Mouse (Mus musculus): Measurements from ENCODE around the gene Fancc. TPM values are rescaled to one million over a fixed set of nuclear protein-coding genes. Genes with fewer than 3 reads are reported as not detected.

Gene Fancc
- polyA plus RNA-seq, 1 experiment: 9.0 TPM

GRCm38 (mm10) chr13:63502391-63502790 lies 5.3 kb upstream of the Fancc start:
- Histone ChIP-seq H3K4me1 (ENCODE audit: control insufficient read depth, insufficient read depth, low read length) (no peaks in the 10 kb centered on the region), H3K4me3 (ENCODE audit: insufficient read depth, low read depth, low read length) (no peak overlapping the region), H3K27ac (ENCODE audit: insufficient read depth, low read depth, low read length) (no peak overlapping the region), H3K36me3 (ENCODE audit: control insufficient read depth, insufficient read depth, low read length) (no peaks in the 10 kb centered on the region), H3K27me3 (replicated peaks; ENCODE audit: control insufficient read depth, insufficient read depth, low read length) (no peaks in the 10 kb centered on the region)
- 90% methylated on average over 2 of the region's 2 CpGs for WGBS
- TF ChIP-seq POLR2A (IDR thresholded peaks at IDR 0.05; ENCODE audit: low read depth, low read length) (no peak), CTCF (conservative IDR thresholded peaks at IDR 0.05; ENCODE audit: insufficient read depth, insufficient read length, low read depth, low read length) (no peak)
- DNase-seq: no peak

- 69% methylated on average over 2 of the region's 2 CpGs for WGBS
- Histone ChIP-seq H3K4me3 (ENCODE audit: insufficient read depth, low read depth, low read length) (no peak overlapping the region), H3K27ac (ENCODE audit: insufficient read depth, low read depth, low read length) (no peak overlapping the region), H3K36me3 (ENCODE audit: control insufficient read depth, insufficient read depth, low read length) (no peaks in the 10 kb centered on the region), H3K4me1 (ENCODE audit: control insufficient read depth, insufficient read depth, low read length) (peaks cover 3% of the 10 kb centered on the region; the same call in 1 of the 2 replicates), H3K27me3 (replicated peaks; ENCODE audit: control insufficient read depth, insufficient read depth, low read length) (no peaks in the 10 kb centered on the region)
- no peak for TF ChIP-seq CTCF (conservative IDR thresholded peaks at IDR 0.05; ENCODE audit: insufficient read depth, insufficient read length, low read depth, low read length)
- no peak for TF ChIP-seq POLR2A (IDR thresholded peaks at IDR 0.05; ENCODE audit: low read depth, low read length)
- DNase-seq: no peak
Observed at GRCm38 (mm10) chr13:63499489-63499888, 2.4 kb upstream of the Fancc start.

GRCm38 (mm10) chr13:63487707-63488042 lies 9.4 kb downstream of the Fancc start:
- H3K27ac ChIP-seq (ENCODE audit: insufficient read depth, low read depth, low read length): no peak overlapping the region
- WGBS: 80% methylated on average over 7 of the region's 7 CpGs
- H3K4me3 ChIP-seq (ENCODE audit: insufficient read depth, low read depth, low read length): no peak overlapping the region
- H3K4me1 ChIP-seq (ENCODE audit: control insufficient read depth, insufficient read depth, low read length): no peaks in the 10 kb centered on the region
- H3K36me3 ChIP-seq (ENCODE audit: control insufficient read depth, insufficient read depth, low read length): no peaks in the 10 kb centered on the region
- no peak for TF ChIP-seq POLR2A (IDR thresholded peaks at IDR 0.05; ENCODE audit: low read depth, low read length)
- no peak for TF ChIP-seq CTCF (conservative IDR thresholded peaks at IDR 0.05; ENCODE audit: insufficient read depth, insufficient read length, low read depth, low read length)
- no peaks in the 10 kb centered on the region for H3K27me3 ChIP-seq (replicated peaks; ENCODE audit: control insufficient read depth, insufficient read depth, low read length)
- no peak for DNase-seq

- Histone ChIP-seq H3K36me3 (ENCODE audit: control insufficient read depth, insufficient read depth, low read length) (no peaks in the 10 kb centered on the region), H3K27me3 (replicated peaks; ENCODE audit: control insufficient read depth, insufficient read depth, low read length) (no peaks in the 10 kb centered on the region), H3K27ac (ENCODE audit: insufficient read depth, low read depth, low read length) (no peak overlapping the region), H3K4me3 (ENCODE audit: insufficient read depth, low read depth, low read length) (no peak overlapping the region), H3K4me1 (ENCODE audit: control insufficient read depth, insufficient read depth, low read length) (no peaks in the 10 kb centered on the region)
- TF ChIP-seq POLR2A (IDR thresholded peaks at IDR 0.05; ENCODE audit: low read depth, low read length) (no peak), CTCF (conservative IDR thresholded peaks at IDR 0.05; ENCODE audit: insufficient read depth, insufficient read length, low read depth, low read length) (no peak)
- no peak for DNase-seq
- 28% methylated on average over 18 of the region's 18 CpGs for WGBS
Observed at GRCm38 (mm10) chr13:63486791-63487706, 10.0 kb downstream of the Fancc start.

- 52% methylated on average over 8 of the region's 8 CpGs for WGBS
- TF ChIP-seq CTCF (conservative IDR thresholded peaks at IDR 0.05; ENCODE audit: insufficient read depth, insufficient read length, low read depth, low read length) (no peak), POLR2A (IDR thresholded peaks at IDR 0.05; ENCODE audit: low read depth, low read length) (no peak)
Observed at GRCm38 (mm10) chr13:63475356-63475755, 21.7 kb downstream of the Fancc start.

GRCm38 (mm10) chr13:63452898-63453297 lies 44.2 kb downstream of the Fancc start:
- H3K4me1 ChIP-seq (ENCODE audit: control insufficient read depth, insufficient read depth, low read length): no peaks in the 10 kb centered on the region
- no peak for DNase-seq
- WGBS: 70% methylated on average over 5 of the region's 5 CpGs
- no peak overlapping the region for H3K4me3 ChIP-seq (ENCODE audit: insufficient read depth, low read depth, low read length)
- H3K27ac ChIP-seq (ENCODE audit: insufficient read depth, low read depth, low read length): no peak overlapping the region
- H3K27me3 ChIP-seq (replicated peaks; ENCODE audit: control insufficient read depth, insufficient read depth, low read length): no peaks in the 10 kb centered on the region
- TF ChIP-seq CTCF (conservative IDR thresholded peaks at IDR 0.05; ENCODE audit: insufficient read depth, insufficient read length, low read depth, low read length) (no peak), POLR2A (IDR thresholded peaks at IDR 0.05; ENCODE audit: low read depth, low read length) (no peak)
- H3K36me3 ChIP-seq (ENCODE audit: control insufficient read depth, insufficient read depth, low read length): no peaks in the 10 kb centered on the region

More at GRCm38 (mm10) chr13:63475356-63475755, 21.7 kb downstream of the Fancc start:
- no peak for DNase-seq
- Histone ChIP-seq H3K4me3 (ENCODE audit: insufficient read depth, low read depth, low read length) (no peak overlapping the region), H3K4me1 (ENCODE audit: control insufficient read depth, insufficient read depth, low read length) (no peaks in the 10 kb centered on the region), H3K27me3 (replicated peaks; ENCODE audit: control insufficient read depth, insufficient read depth, low read length) (no peaks in the 10 kb centered on the region), H3K27ac (ENCODE audit: insufficient read depth, low read depth, low read length) (no peak overlapping the region), H3K36me3 (ENCODE audit: control insufficient read depth, insufficient read depth, low read length) (no peaks in the 10 kb centered on the region)

GRCm38 (mm10) chr13:63451140-63451539 lies 45.9 kb downstream of the Fancc start:
- WGBS: 67% methylated on average over 7 of the region's 7 CpGs
- TF ChIP-seq POLR2A (IDR thresholded peaks at IDR 0.05; ENCODE audit: low read depth, low read length) (no peak), CTCF (conservative IDR thresholded peaks at IDR 0.05; ENCODE audit: insufficient read depth, insufficient read length, low read depth, low read length) (no peak)
- H3K4me1 ChIP-seq (ENCODE audit: control insufficient read depth, insufficient read depth, low read length): no peaks in the 10 kb centered on the region
- H3K27me3 ChIP-seq (replicated peaks; ENCODE audit: control insufficient read depth, insufficient read depth, low read length): no peaks in the 10 kb centered on the region
- DNase-seq: no peak
- no peaks in the 10 kb centered on the region for H3K36me3 ChIP-seq (ENCODE audit: control insufficient read depth, insufficient read depth, low read length)
- H3K4me3 ChIP-seq (ENCODE audit: insufficient read depth, low read depth, low read length): no peak overlapping the region
- no peak overlapping the region for H3K27ac ChIP-seq (ENCODE audit: insufficient read depth, low read depth, low read length)

All from kidney, adult 2 months (tissue).